Mouse (Mus musculus) 416B (cell line): ENCODE measurements at regions not wholly inside any gene's neighbourhood (a gene's known extent, or its start where the extent isn't known, plus 50 kb on each side); places are given as distances from the start of the nearest gene placed in this dataset.

Source experiments
- DNase-seq: peaks from one replicate; pipeline ENCODE4 v3.0.0; 2011; ENCODE audit warnings: low read depth

DNA sequence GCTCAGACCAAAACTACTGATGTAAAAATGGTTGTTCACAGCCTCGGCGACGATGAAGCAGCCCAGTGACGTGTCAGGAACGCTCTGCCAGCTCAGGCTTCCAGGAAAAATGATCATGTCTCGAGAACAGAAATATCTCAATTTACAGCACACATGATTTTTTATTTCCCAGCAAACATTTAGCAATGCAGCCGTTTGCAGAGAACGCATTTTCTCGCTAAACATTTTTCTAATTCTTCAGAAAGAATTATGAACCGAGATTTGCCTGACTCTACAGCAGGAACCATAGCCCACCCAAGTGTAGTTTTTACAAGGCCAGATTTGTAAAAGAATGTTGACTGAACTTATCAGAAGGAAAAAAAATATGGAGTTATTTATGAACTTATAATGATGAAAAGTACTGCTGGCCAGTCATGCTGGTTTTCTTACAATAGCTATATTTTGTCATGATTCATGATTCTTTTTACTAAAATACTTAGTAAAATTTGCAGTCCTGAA, 380.4 kb downstream of the Etnk1 start:
- DNase-seq: no peak

DNA sequence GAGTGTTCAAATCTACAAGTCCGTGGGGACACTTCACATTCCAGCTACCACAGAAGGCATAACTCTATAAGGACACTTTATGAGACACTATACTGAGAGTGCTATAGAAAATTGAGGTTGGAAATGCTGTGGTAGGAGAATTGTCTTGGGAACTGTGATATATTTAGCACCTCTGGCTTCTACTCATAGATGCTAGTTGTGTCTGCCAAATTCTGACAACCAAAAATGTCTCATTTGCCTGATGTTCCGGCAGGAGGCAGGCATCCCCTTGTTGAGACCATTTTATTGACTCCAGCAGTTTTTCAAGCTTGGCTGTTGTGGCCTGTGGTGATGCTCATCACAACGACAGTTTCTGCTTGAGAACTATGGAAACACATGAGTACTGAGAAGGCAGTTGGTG, 387.9 kb downstream of the Etnk1 start:
- no peak for DNase-seq

DNA sequence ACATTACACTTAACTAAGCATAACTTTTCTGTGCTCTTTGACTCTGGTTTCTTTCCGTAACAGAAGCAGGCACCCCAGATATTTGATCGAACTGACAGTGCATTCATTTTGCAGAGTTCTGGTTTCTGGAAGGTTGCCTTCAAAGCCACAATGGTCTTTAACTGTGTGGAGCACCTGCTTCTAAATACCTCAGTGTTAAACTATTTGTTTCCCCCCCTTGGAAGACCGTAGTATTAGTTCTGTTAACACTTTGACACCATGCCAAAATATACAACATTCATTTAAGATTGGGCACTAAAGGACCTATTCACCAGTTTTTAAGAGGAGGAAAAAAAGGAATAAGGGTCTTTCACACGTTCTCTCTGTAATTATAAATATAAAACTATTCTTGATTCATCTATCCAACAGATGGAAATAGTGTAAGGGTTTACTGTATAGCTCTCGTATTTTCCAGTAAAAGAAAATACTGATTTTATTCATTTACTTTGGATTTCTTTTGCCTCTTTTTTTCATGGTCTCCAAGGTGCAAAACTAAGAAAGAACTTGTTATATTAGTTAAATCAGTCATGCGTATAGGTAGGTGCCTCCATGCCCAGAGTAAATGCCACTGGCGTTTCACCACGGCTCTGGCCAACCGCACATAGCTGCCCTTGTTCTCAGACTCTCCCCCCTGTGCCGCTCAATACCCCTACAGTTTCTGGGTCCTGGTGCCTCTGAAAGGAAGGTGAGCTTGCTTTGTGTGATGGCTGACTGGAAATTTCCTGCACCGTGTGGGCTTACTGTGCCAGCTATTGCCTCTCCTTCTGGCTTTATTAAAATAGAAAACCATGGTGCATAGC, 391.2 kb downstream of the Etnk1 start:
- DNase-seq: no peak

DNA sequence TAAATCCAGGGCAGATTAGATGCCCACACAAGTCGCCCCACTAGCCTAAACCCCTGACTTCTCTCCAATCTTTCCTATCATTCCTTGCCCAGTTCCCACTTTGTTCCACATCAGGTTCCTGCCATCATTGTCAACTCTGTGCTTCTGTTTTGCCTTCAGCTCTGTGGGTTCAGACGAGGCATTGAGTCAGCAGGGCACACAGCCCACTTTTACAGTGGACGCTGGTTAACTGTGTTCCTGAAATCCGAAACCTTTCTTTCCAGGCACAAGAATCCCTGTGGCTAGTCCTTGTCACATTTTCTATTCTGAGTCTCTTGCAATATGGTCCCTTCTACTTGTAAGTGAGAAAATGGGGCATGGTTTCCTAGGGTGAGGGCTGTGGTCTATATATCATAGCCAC, 392.3 kb downstream of the Etnk1 start:
- no peak for DNase-seq

DNA sequence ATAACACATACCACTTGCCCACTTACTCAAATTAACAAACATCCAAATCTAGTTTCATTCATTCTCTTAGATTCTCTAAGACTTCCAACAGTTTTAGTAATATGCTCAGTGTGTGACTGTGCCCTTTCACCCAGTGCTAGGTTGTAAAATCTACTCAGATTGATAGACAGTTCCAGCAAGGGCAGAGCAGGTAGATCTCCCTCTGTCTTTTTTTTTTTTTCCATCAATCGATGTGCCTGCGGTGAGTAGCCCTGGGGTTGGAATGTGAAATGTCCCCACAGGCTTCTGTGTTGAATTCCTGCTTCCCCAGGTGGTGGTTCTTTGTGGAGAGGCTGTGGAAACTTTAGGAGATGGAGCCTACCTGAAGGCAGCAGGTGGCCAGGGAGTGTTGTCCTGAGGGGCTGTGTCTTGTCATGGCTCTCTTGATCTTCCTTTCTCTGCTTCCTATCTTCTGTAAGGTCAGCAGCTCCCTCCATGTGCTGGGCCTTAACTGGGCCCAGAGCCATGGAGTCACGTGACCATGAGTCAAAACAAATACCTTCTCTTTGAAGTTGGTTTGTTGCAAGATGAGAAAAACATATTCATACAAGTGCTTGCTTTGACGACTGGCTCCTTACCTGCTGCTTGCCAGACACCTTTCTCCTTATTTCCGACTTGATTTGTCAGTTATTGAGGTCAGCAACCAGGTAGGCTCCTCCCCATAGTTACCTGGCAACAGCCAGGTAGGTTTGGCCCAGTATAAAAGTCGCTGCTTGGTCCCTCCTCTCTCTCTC, 394.5 kb downstream of the Etnk1 start:
- peak; percentile 33 for DNase-seq

DNA sequence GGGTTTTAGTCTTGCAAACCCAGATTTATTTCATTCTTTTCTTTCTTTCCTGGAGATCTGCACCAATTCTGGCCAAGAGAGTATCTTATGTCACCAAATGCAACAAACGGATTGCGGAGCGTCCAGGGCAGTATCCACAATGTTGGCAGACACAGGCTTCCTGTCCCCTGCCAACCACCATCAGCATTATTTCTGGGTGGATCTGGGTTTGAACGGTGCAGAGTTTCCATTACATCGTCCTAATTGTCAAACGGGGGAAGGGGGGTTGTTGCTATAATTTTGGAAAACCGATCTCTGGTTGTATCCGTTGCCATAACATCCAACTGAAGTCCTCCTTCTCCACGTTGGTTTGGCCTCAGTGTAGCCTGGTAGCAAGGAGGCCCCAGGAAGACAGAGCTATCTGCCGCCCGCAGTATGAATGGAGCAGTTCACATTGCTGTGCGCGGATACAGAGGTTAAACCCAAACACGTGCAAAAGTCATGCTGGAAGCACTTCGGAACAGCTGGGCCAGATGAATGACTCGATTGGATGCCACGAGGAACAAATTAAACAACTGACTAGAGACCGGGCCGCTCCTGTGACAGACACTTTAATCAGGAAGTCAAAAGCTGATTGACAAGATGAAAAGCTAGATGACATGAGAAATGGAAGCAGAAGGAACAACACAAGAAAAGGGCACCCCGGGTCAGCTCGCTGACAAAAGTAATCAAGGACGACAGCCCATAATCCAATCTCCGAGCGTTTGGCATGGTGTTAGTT, 404.5 kb downstream of the Etnk1 start:
- DNase-seq: no peak

DNA sequence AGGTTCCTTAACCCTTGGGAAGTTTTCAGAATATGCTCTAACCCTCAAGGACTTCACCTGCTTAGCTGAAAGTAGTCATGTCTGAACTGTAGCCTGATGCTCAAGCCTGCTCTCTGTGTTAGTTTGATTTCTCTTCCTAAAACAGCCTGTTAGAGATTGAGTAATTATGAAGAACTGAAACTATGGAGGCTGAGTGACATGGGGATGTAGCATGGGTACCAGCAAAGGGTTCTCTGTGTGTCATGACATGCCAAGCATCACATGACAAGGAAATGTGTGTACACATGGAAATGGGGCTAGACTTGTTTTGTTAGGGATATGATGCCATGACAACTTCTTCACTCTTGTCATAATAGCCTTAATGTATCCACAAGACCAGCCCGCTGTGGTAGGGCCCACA, 412.2 kb downstream of the Etnk1 start:
- DNase-seq: no peak

DNA sequence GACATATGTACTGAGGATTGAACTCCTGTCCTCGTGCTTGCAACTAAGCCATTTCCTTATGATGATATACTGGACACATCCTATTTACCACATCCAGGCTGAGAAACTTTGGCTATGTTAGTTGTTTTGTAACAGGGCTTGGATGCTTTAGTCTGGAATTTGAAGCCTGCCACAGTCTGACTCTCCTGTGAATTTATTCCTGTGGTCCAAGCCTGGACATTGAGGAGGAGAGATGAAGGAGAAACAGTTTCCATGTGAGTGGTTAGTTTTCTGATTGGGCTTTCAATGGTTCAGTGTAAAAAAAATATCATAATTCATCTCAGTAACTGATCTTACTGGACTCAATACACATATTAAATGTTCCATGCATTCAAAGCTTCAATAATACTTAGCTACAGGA, 422.6 kb downstream of the Etnk1 start:
- no peak for DNase-seq

DNA sequence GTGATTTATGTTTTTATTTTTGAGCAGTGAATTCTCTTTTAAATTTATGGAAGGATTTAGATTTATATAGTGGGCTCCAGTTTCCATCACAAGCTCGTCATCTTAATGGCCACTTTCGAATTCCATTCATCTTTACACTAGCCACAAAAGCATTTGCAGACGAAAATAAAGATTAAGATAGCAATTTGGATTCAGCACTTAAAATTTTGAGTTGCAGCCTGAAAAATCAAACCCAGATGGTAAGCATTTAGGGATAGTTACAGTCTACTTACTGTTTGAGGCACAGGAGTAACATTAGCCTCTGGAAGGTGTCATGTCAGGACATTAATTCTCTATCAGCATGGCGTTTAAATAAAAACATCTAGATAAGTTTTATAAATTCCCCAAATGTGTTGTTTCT, 423.2 kb downstream of the Etnk1 start:
- no peak for DNase-seq

DNA sequence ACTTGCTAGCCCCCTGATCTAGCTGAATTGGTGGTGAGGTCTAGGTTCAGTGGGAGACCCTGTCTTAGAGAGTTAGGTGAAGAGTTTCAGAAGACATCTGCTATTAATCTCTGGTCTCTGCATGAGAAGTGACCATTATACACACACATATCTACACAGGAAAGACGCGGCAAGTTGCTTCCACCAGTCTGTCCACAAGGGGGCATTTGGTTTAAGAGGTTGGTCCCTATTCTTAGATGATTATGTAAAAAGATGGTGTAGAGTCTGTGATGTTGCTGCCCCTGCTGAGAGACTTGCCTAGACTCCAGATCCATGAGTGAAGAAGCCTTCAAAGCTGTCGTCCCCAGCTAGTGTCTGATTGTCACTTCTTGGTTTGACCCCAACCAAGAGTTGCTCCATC, 425.5 kb downstream of the Etnk1 start:
- peak; percentile 26 for DNase-seq

DNA sequence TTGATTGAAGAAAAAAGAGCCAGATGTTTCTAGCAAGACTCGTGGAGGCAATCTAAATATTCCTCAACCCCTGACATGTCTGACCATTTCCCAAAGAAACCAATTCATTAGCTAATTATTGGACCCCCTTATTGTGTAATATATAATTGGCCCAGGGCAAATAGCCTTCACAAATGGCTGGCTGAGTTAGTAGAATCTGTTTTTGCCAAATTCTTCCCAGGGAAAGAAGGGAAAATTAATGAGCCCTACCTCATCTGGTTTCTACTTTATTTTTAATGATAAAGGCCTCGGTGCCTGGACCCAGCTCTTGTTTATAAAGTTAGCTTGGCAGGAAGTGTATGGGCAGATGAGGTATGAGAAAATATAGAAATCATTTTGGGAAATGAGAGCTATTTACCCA, 428.5 kb downstream of the Etnk1 start:
- no peak for DNase-seq

DNA sequence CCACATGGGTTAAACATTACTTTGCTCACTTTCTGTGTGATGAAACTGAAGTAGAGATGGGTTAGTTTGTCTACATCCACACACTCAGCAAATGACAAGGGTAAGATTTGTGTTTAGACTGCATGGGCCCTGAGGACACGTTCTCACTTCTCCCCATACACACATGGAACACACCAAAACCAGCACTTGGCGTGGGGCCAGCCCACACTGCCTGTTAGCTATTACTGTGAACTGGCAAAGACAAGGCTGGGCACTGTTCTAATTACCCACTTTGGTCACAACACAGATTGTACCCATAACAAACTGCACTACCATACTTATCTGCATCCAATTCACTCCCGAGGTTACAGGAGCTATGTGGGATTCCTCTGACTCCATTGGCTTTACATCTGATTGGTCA, 430.4 kb downstream of the Etnk1 start:
- no peak for DNase-seq

DNA sequence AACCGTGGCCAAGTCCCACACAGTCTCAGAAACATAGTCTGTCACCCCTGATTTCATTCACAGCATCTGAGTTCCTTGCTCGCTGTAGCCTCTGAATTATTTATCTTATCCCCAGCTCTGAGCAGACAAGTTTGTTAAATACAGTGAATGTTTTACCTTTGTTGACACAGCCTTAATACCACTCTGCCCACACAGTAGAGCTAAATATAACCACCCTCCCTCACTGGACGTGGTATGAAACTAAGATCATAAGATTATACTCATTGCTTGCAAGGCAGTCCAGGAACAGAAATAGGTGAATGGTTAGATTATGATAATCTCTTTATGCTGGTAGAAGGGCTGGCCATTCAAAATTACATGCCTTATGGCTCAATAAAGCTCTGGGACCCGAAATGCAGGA, 431.9 kb downstream of the Etnk1 start:
- no peak for DNase-seq

DNA sequence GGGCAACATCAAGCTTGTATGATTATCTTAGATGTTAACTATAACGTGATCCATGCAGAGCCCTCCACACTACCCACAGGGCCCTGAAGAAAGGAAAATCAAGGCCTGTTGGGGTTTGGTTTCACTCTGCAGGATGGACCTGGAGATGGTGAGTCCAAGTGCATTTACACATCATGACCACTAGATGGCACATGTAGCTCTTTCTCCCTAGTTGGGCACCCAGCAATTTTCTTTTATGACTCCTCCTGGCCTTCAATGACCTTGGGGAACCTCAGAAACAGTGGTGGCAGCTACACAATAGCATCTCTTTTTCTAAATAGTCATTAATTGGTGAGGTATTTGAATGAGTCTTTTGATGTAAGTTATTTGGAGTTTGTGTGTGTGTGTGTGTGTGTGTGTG, 442.1 kb downstream of the Etnk1 start:
- DNase-seq: peak; percentile 66

DNA sequence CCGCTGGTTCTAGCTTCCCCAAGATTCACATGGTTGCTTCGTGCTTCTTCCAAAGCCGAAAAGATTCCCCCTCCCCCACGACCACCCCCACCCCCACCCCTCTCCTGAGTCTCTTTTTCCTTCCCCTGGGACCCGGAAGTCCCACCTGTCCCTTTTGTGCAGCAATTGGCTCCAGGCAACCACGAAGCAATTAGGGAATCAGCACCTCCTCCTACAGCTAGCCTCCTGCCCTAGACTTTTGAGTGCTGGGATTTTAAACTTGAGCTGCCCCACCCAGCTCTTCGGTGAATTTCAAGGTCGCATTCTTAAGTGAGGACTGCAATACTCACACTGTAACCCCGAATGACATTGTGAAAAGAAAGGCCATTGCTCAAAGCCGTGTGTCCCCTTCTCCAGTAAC, 445.9 kb downstream of the Etnk1 start:
- no peak for DNase-seq

DNA sequence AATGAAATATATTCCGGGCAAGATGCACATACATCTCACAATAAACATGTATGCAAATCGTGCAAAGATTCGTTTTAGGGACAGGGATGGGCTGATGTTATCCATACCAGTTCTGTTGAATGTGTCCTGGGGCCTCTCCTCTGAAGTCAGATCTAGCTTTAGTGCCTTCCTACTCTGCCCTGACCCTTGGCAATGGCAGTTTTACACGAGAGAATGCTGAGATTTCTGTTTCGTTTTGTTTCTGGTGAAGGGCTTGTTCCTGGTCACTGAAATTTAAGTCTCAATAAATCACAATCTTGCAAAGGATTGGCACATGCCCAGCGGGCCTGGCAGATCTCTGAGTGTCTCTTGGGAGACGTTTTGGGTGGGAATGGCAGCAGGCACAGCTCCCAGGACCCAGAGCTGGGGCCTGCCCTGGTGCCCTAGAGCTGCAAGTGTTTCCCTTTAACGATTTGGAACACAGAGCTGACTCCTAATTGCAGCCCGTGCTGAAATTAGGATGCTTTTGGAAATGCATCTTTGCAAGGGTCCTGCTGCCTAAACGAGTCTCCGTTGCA, 447.5 kb downstream of the Etnk1 start:
- no peak for DNase-seq

DNA sequence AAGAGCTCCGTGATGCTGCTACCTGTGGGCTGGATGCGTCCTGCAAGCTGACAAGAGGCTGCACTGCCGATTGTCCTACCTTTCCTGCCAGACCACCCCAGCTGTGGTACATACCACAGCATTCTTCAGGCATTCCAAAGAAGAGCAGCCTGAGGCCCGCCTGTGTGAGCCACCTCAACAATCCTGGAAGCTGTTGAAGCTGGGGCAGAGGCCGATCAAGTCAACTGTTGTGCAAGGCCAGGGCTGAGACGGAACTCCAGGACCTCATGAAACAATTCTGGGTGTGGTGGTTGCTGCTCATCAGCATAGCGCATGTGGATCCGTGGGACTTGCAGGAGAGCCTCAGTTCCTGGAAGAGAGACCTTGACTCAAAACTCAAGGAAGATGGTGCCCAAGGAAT, 448.3 kb downstream of the Etnk1 start:
- DNase-seq: no peak

DNA sequence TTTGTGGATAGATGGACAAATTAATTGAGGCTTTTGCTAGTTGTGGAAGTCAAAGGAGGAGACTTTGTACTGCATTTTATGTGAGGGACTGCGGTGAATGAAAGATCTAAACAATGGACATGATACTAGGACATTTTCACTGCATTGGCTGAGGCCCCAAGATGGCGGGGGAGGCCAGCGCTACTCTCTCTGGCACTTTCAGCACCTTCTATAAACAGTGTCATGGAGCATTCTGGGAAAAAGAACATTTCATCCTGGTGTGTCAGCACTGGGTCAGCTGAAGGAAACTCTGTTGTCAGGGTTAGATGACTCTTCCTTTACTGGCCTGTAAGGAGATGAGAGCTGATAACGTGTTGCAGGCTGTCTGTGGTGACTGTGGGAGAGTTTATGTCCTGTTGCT, 449.4 kb downstream of the Etnk1 start:
- DNase-seq: peak; percentile 71

DNA sequence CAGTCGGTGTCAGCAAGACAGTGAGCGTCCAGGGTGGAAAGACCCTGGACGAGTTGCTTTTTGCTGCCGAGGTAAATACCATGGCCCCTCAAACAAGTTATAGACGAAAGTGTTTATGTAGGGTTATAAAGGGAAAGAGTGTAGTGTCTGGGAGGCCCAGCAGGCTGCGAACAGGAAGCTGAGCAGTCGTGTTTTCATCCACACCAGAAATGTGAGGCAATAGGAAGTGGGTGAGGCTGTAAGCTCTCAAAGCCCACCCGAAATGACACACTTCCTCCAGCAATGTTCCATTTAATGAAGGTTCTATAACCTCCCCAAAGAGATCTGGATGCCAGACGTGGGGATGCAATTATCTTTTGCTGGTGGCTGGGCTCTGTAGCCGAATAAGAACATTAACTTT, 451.5 kb downstream of the Etnk1 start:
- DNase-seq: peak; percentile 24

DNA sequence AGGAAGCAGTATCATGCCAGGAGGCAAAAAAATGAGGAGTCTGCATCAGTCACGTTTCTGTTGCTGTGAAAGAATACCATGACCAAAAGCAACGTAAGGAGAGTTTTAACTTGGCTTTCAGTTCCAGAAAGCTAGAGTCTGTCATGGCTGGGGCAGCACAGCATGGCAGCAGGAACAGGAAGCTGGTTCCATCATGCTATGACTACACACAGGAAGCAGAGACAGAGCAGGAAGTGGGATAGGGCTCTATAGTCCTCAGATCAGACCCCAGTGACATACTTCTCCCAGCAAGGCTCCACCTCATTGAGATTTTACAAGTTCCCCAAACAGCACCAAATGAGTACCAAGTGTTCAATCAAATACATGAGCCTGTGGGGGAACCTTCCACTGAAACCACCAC, 453.6 kb downstream of the Etnk1 start:
- peak; percentile 40 for DNase-seq

DNA sequence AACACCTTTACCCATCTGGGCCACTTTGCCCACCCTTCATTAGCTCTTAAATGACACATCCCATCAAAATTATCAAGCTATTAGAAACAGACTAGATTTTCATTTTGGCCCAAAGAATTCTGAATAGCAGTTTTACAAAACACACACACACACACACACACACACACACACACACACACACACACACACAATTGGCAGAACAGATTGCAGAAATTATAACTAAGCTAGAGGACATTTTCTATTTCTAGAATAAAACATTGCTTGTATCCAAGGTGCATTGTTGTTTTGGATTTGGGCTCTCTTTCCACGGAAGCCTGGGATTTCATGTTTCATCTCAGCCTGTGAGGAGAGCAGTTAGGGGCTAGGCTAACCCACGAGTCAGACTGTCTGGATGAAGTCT, 455.1 kb downstream of the Etnk1 start:
- no peak for DNase-seq

DNA sequence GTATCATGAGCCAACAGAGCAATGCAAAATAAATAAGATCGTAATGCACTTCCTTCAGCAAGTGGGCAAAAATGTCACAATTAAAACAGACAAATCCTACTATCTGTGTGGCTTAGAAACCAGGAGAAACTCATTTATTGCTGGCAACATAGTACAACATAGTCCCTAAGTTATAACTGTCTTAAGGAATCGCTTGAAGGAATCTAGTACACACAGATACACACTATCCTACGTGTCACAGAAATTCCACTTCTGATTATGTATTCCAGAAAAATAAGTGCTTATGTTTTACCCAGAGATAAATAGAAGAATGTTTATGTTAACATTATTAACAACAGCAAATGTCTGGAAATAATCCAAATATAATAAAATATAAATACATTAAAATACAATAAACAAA, 457.9 kb downstream of the Etnk1 start:
- no peak for DNase-seq
